Mouse (Mus musculus) embryo, embryonic 10.5 days (tissue): ENCODE results near the gene Gnaq.
"Not testable (repeated sequence)": the region's sequence is repeated elsewhere in the genome, so short reads cannot be mapped to it uniquely, and the experiment has no call there.

ENCODE experiments used
- DNase-seq: peaks from one replicate; pipeline ENCODE4 v3.0.0-alpha.2; 2015; ENCODE audit warnings: low spot score

Gnaq gene

GRCm38 (mm10) chr19:16259786-16260434 is 127.3 kb downstream of the Gnaq start:
- DNase-seq: no peak

DNA sequence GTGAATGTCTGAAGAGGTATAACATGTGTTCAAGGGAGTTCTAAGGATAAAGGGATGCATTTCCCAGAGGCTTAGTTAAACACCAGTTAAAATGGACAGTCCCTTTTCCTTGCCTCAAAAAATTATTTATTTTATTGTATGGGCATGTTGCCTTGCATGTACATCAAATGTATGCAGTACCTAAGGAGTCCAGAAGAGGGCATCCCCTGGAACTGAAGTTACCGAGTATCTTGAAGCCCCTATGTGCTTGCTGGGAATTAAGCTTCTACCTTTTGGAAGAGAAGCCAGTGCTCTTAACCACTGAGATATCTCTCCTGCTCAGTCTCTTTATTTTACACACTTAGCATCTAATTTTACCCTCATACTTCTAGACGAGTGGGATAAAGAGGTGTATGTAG is 127.8 kb downstream of the Gnaq start:
- peak; percentile 53 for DNase-seq

DNA sequence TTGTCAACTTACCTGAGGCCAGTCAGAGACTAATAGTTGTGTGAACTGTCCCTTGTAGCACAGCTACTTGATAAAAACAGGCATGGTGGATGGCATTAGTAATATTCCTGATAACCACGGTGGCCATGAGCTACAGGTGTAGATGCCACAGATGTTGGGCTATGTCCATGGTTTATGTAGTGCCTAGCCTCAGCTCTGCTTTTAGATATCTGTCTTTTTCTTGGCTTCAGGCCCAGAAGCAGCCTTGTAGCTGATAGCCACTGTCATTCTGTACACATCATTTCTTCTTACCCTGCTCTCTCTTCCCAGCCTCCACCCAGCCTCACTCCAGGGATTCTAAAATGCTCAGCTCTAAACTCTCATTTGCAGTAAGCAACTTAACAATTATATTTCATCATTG is 128.3 kb downstream of the Gnaq start:
- no peak for DNase-seq

GRCm38 (mm10) chr19:16261631-16262030 is 129.0 kb downstream of the Gnaq start:
- DNase-seq: no peak

DNA sequence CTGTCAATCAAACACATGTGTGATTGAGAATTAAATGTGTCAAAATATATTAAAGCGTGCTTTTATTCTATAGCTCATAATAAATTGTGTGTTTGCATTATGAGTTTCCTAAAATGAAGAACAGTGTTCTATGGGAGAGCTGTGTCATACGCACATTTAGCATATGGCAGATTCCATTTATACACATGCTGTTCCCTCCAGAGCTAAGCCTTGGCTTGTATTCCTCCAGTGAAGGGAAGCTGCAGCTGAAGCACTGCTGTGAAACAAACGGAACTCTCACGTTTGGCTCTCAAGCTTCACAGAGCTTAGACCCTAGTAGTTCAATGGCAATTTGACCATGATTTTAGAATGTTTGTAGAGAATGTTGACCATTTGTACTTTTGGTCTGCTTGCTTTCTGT is 129.7 kb downstream of the Gnaq start:
- DNase-seq: no peak

DNA sequence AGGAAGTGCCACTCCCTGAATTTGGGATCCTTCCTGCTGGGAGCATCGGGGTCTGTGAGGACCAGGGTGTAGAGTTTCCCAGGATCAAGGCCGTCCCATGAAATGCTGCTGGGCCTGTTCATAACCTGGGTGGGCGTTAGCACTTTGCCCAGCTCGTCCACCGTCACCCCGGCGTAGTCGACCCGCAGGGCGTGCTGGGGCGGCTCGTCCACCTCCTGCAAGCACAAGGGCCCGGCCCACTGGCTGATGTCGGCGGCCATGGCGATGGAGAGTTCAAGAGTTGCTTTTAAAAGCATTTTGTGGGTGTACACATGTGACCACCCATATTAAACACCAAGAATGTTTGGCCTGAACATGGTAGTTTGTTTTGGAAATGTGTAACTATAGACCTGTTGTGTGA is 134.7 kb downstream of the Gnaq start:
- not testable (repeated sequence) for DNase-seq

GRCm38 (mm10) chr19:16270236-16270635 is 137.6 kb downstream of the Gnaq start:
- no peak for DNase-seq

- no peak for DNase-seq
Measured at GRCm38 (mm10) chr19:16271002-16271401, 138.4 kb downstream of the Gnaq start.

GRCm38 (mm10) chr19:16273021-16273420 is 140.4 kb downstream of the Gnaq start:
- no peak for DNase-seq

DNA sequence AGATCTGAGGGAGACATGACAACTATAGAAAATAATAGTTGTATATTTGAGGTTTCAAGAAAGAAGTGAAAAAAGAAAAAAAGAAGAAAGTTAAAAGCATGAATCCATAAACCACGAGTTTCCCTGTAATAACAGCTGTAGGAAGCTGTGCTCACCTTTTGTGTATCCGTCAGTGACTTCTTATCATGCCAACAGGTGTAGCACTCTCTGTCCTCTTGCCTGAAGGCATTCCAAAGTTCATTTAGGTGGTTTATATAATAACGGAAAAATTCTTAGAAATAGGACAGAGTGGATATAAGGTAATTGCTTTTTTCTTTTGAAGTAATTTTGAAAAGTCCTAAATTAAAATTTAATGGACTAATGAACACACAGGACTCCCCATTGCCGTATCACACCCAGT is 147.6 kb downstream of the Gnaq start:
- no peak for DNase-seq

GRCm38 (mm10) chr19:16285051-16286028 is 152.7 kb downstream of the Gnaq start:
- DNase-seq: no peak

- DNase-seq: no peak
Measured at GRCm38 (mm10) chr19:16286451-16287175, 154.0 kb downstream of the Gnaq start.

DNA sequence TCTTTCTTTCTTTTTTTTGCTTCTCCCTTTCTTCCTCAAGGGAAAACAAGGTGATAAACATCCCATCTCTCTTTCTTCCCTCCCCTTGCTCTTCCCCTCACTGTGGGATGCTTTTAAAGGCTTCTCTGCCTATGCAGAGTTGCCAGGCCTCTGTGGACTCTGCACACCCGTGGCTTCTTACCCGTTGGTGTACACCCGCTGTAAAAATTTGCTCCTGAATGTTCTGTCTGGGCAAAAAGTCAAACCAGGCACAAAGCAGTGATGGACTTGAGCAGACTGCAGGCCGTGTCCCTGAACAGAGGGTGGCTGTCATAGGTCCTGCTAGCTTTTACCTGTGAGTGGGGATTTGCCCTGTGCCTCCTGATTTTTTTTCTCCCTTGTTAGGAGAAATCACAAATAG is 154.7 kb downstream of the Gnaq start:
- DNase-seq: no peak

DNA sequence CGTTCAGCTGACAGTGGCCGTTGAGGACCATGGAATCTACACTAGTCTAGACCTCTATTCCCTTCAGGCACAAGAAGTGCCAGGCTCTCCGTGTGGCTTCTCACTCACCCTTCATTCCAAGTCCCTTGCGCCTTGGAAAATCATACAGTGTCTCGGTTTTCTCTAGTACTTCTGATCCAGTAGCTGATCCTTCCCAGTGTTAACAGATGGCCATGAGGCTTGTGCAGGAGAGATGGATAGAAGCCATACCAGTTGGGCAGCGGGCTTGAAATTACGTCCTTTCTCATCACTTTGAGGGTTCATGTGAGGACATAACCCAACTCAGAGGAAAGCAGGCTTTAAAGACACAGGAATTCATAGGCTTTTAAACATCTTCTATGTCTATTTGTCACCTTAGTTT is 155.3 kb downstream of the Gnaq start:
- no peak for DNase-seq

GRCm38 (mm10) chr19:16291088-16291487 is 158.5 kb downstream of the Gnaq start:
- DNase-seq: no peak

- no peak for DNase-seq
Measured at GRCm38 (mm10) chr19:16292056-16292608, 159.5 kb downstream of the Gnaq start.

DNA sequence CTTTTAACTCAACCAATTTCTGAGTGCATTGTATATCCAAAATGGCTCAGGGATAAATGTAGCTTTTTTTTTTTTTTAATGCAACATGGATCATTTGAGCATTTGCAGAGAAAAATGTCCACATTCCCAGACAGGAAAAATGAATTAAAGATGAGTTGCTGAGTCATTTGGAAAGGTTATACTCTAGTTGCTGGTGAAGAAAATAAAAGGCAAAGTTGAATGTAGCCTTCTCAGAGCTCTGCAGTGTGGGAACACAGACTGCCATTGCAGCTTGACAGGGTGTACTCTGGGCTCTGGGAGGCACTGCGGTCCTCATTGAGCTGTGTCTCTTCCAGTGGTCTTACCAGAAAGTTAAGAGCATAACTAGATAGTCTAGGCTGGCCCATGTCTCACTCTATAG is 160.3 kb downstream of the Gnaq start:
- no peak for DNase-seq

GRCm38 (mm10) chr19:16300413-16300812 is 167.8 kb downstream of the Gnaq start:
- no peak for DNase-seq

- no peak for DNase-seq
Measured at GRCm38 (mm10) chr19:16301336-16301735, 168.7 kb downstream of the Gnaq start.

- no peak for DNase-seq
Measured at GRCm38 (mm10) chr19:16309031-16309430, 176.4 kb downstream of the Gnaq start.

DNA sequence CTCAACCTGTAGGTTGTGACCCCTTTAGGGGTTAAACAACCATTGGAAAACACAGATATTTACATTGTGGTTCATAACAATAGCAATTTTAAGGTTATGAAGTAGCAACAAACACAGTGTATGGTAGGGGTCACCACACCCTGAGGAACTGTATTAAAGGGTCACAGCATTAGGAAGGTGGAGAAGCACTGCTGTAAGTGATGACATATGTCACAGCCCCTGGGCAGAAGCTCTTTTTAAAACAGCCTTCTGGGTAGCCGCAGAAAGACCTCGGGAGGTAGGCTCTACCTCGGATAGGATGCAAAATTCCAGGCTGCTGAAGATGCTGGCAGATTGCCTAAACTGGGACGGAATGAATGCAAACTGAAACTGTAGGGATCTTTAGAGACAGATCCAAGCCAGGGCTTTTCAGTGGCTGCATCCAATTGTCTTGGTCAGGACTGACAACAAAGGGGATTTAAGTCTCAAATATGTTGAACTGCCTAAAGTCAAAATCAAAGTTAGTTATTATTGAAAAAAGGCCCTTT is 181.7 kb downstream of the Gnaq start:
- DNase-seq: no peak

GRCm38 (mm10) chr19:16315525-16315924 is 182.9 kb downstream of the Gnaq start:
- no peak for DNase-seq
